In genomic region chr2:38354717-38355510, GRCm38 (mm10) we compare ENCODE assay signal across 9 mouse cellular contexts. TPM values are rescaled to one million over a fixed set of nuclear protein-coding genes. Genes with fewer than 3 reads are reported as not detected.
DNase-seq lines count a peak whose midpoint lies in the region; ATAC-seq and TF ChIP-seq lines count a peak whose summit lies in the region.
"Had no signal": no experiment of that assay in that cellular context is flagged by ENCODE, and none has a peak within 500 bp of the region (broad histone marks: within the 10 kb centered on the region; RNA-seq: fewer than 3 reads in every experiment).

No protein-coding gene starts in this region.

- H3K27me3 ChIP-seq in forebrain, embryonic 11.5 days (ENCODE audit: control insufficient read depth, insufficient read depth, low read length) = peaks cover 22% of the 10 kb centered on the region
- peaks cover 93% of the 10 kb centered on the region for H3K27me3 ChIP-seq in limb, embryonic 15.5 days

- peaks cover 4% of the 10 kb centered on the region; the same call in 1 of the 2 replicates for H3K36me3 ChIP-seq in forebrain, embryonic 11.5 days (ENCODE audit: control insufficient read depth, insufficient read depth, low read length)
- H3K36me3 ChIP-seq in limb, embryonic 15.5 days = no peaks in the 10 kb centered on the region
- H3K36me3 ChIP-seq: G1E had no signal

- no peak for DNase-seq in left cerebral cortex, adult 2 months (ENCODE audit: extremely low spot score in 1 of 2, low spot score in 2 of 2)
- no peak for DNase-seq in left cerebral cortex, adult 9 months (ENCODE audit: low spot score in 2 of 2)
- peak; percentile 83 for DNase-seq in forebrain, embryonic 11.5 days (ENCODE audit: low spot score)
- DNase-seq in retina, embryonic 14.5 days (ENCODE audit: low spot score) = peak; percentile 67
- no peak for DNase-seq in natural killer cell, adult 2 months (ENCODE audit: low spot score in 2 of 2)
- DNase-seq in cerebellum, adult 11-12 months = no peak
- DNase-seq: lung, postnatal 4 days had no signal

- intact Hi-C loops in left cerebral cortex, adult 2 months (cut with DNase I) = loop anchor here (5.0 kb wide), 1 partner anchor 68 kb away; the partner anchor contains the start of gene Dennd1a

- H3K4me2 ChIP-seq in forebrain, embryonic 11.5 days (ENCODE audit: low read depth, low read length, severe bottlenecking) = peak overlapping the region; percentile 85
- peak overlapping the region; percentile 56 for H3K4me2 ChIP-seq in limb, embryonic 15.5 days

- H3K9me3 ChIP-seq in forebrain, embryonic 11.5 days (ENCODE audit: control insufficient read depth, low read length) = no peaks in the 10 kb centered on the region
- H3K9me3 ChIP-seq in limb, embryonic 15.5 days = no peaks in the 10 kb centered on the region

- ATAC-seq in forebrain, embryonic 11.5 days (replicated peaks; ENCODE audit: low FRiP score) = no peak
- no peak for ATAC-seq in limb, embryonic 15.5 days (ENCODE audit: insufficient number of reproducible peaks, low FRiP score, low TSS enrichment, low read depth)

- H3K27ac ChIP-seq in left cerebral cortex, adult 2 months = peak overlapping the region; percentile 84
- peak overlapping the region; percentile 97 for H3K27ac ChIP-seq in forebrain, embryonic 11.5 days (ENCODE audit: low read depth, low read length)
- H3K27ac ChIP-seq in limb, embryonic 15.5 days = no peak overlapping the region

- peak overlapping the region; percentile 63 for H3K4me3 ChIP-seq in left cerebral cortex, adult 2 months
- H3K4me3 ChIP-seq in forebrain, embryonic 11.5 days (ENCODE audit: low read depth, low read length) = peak overlapping the region; percentile 93
- peak overlapping the region; percentile 58 for H3K4me3 ChIP-seq in limb, embryonic 15.5 days

- under 1% methylated on average over 34 of the region's 34 CpGs for WGBS in forebrain, embryonic 11.5 days
- WGBS in limb, embryonic 15.5 days = 6% methylated on average over 34 of the region's 34 CpGs

- peak overlapping the region; percentile 99 for H3K9ac ChIP-seq in forebrain, embryonic 11.5 days (ENCODE audit: low read length)
- H3K9ac ChIP-seq in limb, embryonic 15.5 days = no peak overlapping the region

- peaks cover 22% of the 10 kb centered on the region for H3K4me1 ChIP-seq in forebrain, embryonic 11.5 days (replicated peaks; ENCODE audit: control insufficient read depth, insufficient read depth, low read length)
- peaks cover 66% of the 10 kb centered on the region for H3K4me1 ChIP-seq in limb, embryonic 15.5 days

- TF ChIP-seq CTCF in left cerebral cortex, adult 2 months (IDR thresholded peaks at IDR 0.05) = no peak

RNA-seq across cellular contexts. Expression of gene Lhx2, which starts 15.8 kb away (rescaled TPM):
- 10 to 100 TPM; 83.9 to 88.2 TPM for total RNA-seq in left cerebral cortex, adult 2 months (2021)
- 175 and 195 TPM in 2 replicates for polyA plus RNA-seq in forebrain, embryonic 11.5 days (2014; fragmentation: Nextera tagmentation; extraction: Ambion mirVana)
- polyA plus RNA-seq in limb, embryonic 15.5 days (2015; fragmentation: Nextera tagmentation; extraction: Ambion mirVana) = 5.1 and 8.5 TPM in 2 replicates

Comparison
In these comparisons a context has a peak if more than half of its experiments do, and no peak if none do; other contexts are left out.
1. DNase-seq: peak in forebrain, embryonic 11.5 days (single experiment) and retina, embryonic 14.5 days (single experiment); none in left cerebral cortex, adult 2 months (0 of 2), left cerebral cortex, adult 9 months (0 of 2), natural killer cell, adult 2 months (0 of 2) and cerebellum, adult 11-12 months (single experiment).
2. RNA of gene Lhx2, which starts 15.8 kb away (polyA plus RNA-seq): 175 to 195 TPM in forebrain, embryonic 11.5 days; 5.1 to 8.5 TPM in limb, embryonic 15.5 days; every median in the first group is over 10 times any median in the second.
3. Peak in every context shown above with its lines, with median percentiles within 50 percentile points of each other: H3K4me3 ChIP-seq.